In genomic region chr14:51438955-51439354, GRCm38 (mm10) we compare ENCODE assay signal across 35 mouse cellular contexts. TPM values are rescaled to one million over a fixed set of nuclear protein-coding genes. Genes with fewer than 3 reads are reported as not detected.
DNase-seq lines count a peak whose midpoint lies in the region; ATAC-seq and TF ChIP-seq lines count a peak whose summit lies in the region.
"Had no signal": no experiment of that assay in that cellular context is flagged by ENCODE, and none has a peak within 500 bp of the region (broad histone marks: within the 10 kb centered on the region; RNA-seq: fewer than 3 reads in every experiment).

No protein-coding gene starts in this region.

- 77% methylated on average over 4 of the region's 4 CpGs for WGBS in midbrain, embryonic 11.5 days
- 76% methylated on average over 4 of the region's 4 CpGs for WGBS in midbrain, postnatal 0 days

- H3K4me3 ChIP-seq in midbrain, embryonic 11.5 days (ENCODE audit: low read depth, low read length): no peak overlapping the region
- no peak overlapping the region for H3K4me3 ChIP-seq in midbrain, postnatal 0 days (ENCODE audit: low read depth, low read length)
- H3K4me3 ChIP-seq: embryonic facial prominence, embryonic 12.5 days; embryonic facial prominence, embryonic 15.5 days; forebrain, embryonic 12.5 days; heart, adult 2 months; heart, embryonic 10.5 days; heart, embryonic 13.5 days; hindbrain, embryonic 13.5 days had no signal

- DNase-seq in embryo, embryonic 11 days: peak; percentile 5
- no peak for DNase-seq in embryo, embryonic 10.5 days (ENCODE audit: low spot score)
- DNase-seq in midbrain, embryonic 11.5 days (ENCODE audit: low spot score, missing footprints): peak; percentile 86
- no peak for DNase-seq in midbrain, postnatal 0 days (ENCODE audit: low spot score)
- peak; percentile 55 for DNase-seq in ES-CJ7 (ENCODE audit: low read depth, low spot score)
- peak; percentile 8 for DNase-seq in retina, embryonic 14.5 days (ENCODE audit: low spot score)
- DNase-seq in right cerebral cortex, postnatal 36 days (ENCODE audit: low spot score in 2 of 2): no peak
- DNase-seq: adrenal gland, adult 8-10 months; adrenal gland, postnatal 25 days; cerebellum, adult 11-12 months; cerebellum, adult 8-10 months; cerebellum, postnatal 10 days; cerebellum, postnatal 36 days; gastrocnemius, postnatal 10 days; gastrocnemius, postnatal 36 days; heart, adult 2 months; heart, postnatal 14 days; heart, postnatal 4 days had no signal

- TF ChIP-seq CTCF in midbrain, postnatal 0 days (IDR thresholded peaks at IDR 0.05): no peak

- H3K36me3 ChIP-seq in midbrain, embryonic 11.5 days (ENCODE audit: control insufficient read depth, insufficient read depth, low read length): no peaks in the 10 kb centered on the region
- H3K36me3 ChIP-seq in midbrain, postnatal 0 days (ENCODE audit: insufficient read depth, low read length): no peaks in the 10 kb centered on the region
- H3K36me3 ChIP-seq: embryonic facial prominence, embryonic 12.5 days; embryonic facial prominence, embryonic 15.5 days; forebrain, embryonic 12.5 days; G1E; heart, embryonic 10.5 days; heart, embryonic 13.5 days; hindbrain, embryonic 13.5 days had no signal

- no peak for ATAC-seq in midbrain, embryonic 11.5 days (ENCODE audit: low FRiP score)
- ATAC-seq in midbrain, postnatal 0 days (ENCODE audit: low FRiP score): no peak
- ATAC-seq in erythroid progenitor cell, adult 5-6 weeks (replicated peaks; ENCODE audit: low FRiP score, poor library complexity, severe bottlenecking): no peak
- ATAC-seq: activated CD4-positive, CD25-positive, alpha-beta regulatory T cell, adult 4 months; forebrain, embryonic 16.5 days; hindbrain, embryonic 16.5 days; Patski had no signal

- H3K27me3 ChIP-seq in midbrain, embryonic 11.5 days (ENCODE audit: control insufficient read depth, insufficient read depth, low read length): no peaks in the 10 kb centered on the region
- no peaks in the 10 kb centered on the region for H3K27me3 ChIP-seq in midbrain, postnatal 0 days (ENCODE audit: insufficient read depth, low read length)
- H3K27me3 ChIP-seq: embryonic facial prominence, embryonic 12.5 days; embryonic facial prominence, embryonic 15.5 days; forebrain, embryonic 12.5 days; heart, embryonic 13.5 days; hindbrain, embryonic 13.5 days; Patski had no signal

- H3K4me1 ChIP-seq in midbrain, embryonic 11.5 days (ENCODE audit: control insufficient read depth, insufficient read depth, low read length): no peaks in the 10 kb centered on the region
- no peaks in the 10 kb centered on the region for H3K4me1 ChIP-seq in midbrain, postnatal 0 days (ENCODE audit: insufficient read depth, low read length)
- H3K4me1 ChIP-seq: embryonic facial prominence, embryonic 12.5 days; embryonic facial prominence, embryonic 15.5 days; forebrain, embryonic 12.5 days; heart, embryonic 10.5 days; heart, embryonic 13.5 days; hindbrain, embryonic 13.5 days had no signal

- no peak overlapping the region for H3K4me2 ChIP-seq in midbrain, embryonic 11.5 days
- H3K4me2 ChIP-seq in midbrain, postnatal 0 days (ENCODE audit: low read depth, low read length, poor library complexity, severe bottlenecking): no peak overlapping the region
- H3K4me2 ChIP-seq: embryonic facial prominence, embryonic 12.5 days; embryonic facial prominence, embryonic 15.5 days; forebrain, embryonic 12.5 days; heart, embryonic 13.5 days; hindbrain, embryonic 13.5 days had no signal

- no peak overlapping the region for H3K27ac ChIP-seq in midbrain, embryonic 11.5 days (ENCODE audit: low read depth, low read length)
- no peak overlapping the region for H3K27ac ChIP-seq in midbrain, postnatal 0 days (ENCODE audit: low read depth, low read length)
- H3K27ac ChIP-seq: embryonic facial prominence, embryonic 12.5 days; embryonic facial prominence, embryonic 15.5 days; forebrain, embryonic 12.5 days; heart, adult 2 months; heart, embryonic 10.5 days; heart, embryonic 13.5 days; hindbrain, embryonic 13.5 days had no signal

- no peak overlapping the region for H3K9ac ChIP-seq in midbrain, embryonic 11.5 days (ENCODE audit: low read length)
- no peak overlapping the region for H3K9ac ChIP-seq in midbrain, postnatal 0 days (replicated peaks; ENCODE audit: low read length, poor library complexity, severe bottlenecking)
- H3K9ac ChIP-seq: embryonic facial prominence, embryonic 12.5 days; embryonic facial prominence, embryonic 15.5 days; forebrain, embryonic 12.5 days; heart, embryonic 13.5 days; hindbrain, embryonic 13.5 days had no signal

- H3K9me3 ChIP-seq in midbrain, embryonic 11.5 days (ENCODE audit: control insufficient read depth, low read length): peaks cover 7% of the 10 kb centered on the region; the same call in 1 of the 2 replicates
- H3K9me3 ChIP-seq in midbrain, postnatal 0 days (ENCODE audit: low read length): peaks cover 11% of the 10 kb centered on the region
- H3K9me3 ChIP-seq: embryonic facial prominence, embryonic 15.5 days had no signal

RNA-seq across cellular contexts. Expression of gene Vmn2r89, which starts 12.7 kb away (rescaled TPM):
- polyA plus RNA-seq in midbrain, embryonic 11.5 days (2014; fragmentation: Nextera tagmentation; extraction: Ambion mirVana): not detected in 2 replicates
- 0.05 TPM in 1 of 2 replicates, not detected in the other for total RNA-seq in midbrain, postnatal 0 days (2014; rRNA removed)
- polyA plus RNA-seq in midbrain, postnatal 0 days (2015; fragmentation: Nextera tagmentation; extraction: Ambion mirVana): not detected in 2 replicates
- not detected in 2 replicates for total RNA-seq in erythroid progenitor cell, adult 5-6 weeks (2015; ENCODE audit: low replicate concordance)
- total RNA-seq in erythroid progenitor cell, adult 5-6 weeks (2017; ENCODE audit: low replicate concordance): not detected in 2 replicates
- total RNA-seq: adrenal gland, adult 8-10 months; adrenal gland, postnatal 25 days; gastrocnemius, adult 18-20 months; gastrocnemius, postnatal 10 days; gastrocnemius, postnatal 36 days; granulocyte monocyte progenitor cell, adult 5-6 weeks; heart, adult 2 months; heart, postnatal 14 days; heart, postnatal 4 days had no signal
- polyA plus RNA-seq: activated CD4-positive, CD25-positive, alpha-beta regulatory T cell, adult 4 months; brain, embryonic 14.5 days; cortical plate, adult 2 months; embryonic facial prominence, embryonic 12.5 days; embryonic facial prominence, embryonic 15.5 days; forebrain, embryonic 12.5 days; forebrain, embryonic 16.5 days; G1E; heart, adult 2 months; heart, embryonic 10.5 days; heart, embryonic 13.5 days; heart, embryonic 16.5 days; hindbrain, embryonic 13.5 days; hindbrain, embryonic 16.5 days; Patski had no signal

RNA-seq across cellular contexts. Expression of gene Vmn2r88, which starts 28.3 kb away (rescaled TPM):
- polyA plus RNA-seq in midbrain, embryonic 11.5 days (2014; fragmentation: Nextera tagmentation; extraction: Ambion mirVana): not detected in 2 replicates
- not detected in 2 replicates for total RNA-seq in midbrain, postnatal 0 days (2014; rRNA removed)
- polyA plus RNA-seq in midbrain, postnatal 0 days (2015; fragmentation: Nextera tagmentation; extraction: Ambion mirVana): not detected in 2 replicates
- not detected in 2 replicates for total RNA-seq in erythroid progenitor cell, adult 5-6 weeks (2015; ENCODE audit: low replicate concordance)
- total RNA-seq in erythroid progenitor cell, adult 5-6 weeks (2017; ENCODE audit: low replicate concordance): not detected in 2 replicates
- total RNA-seq: adrenal gland, adult 8-10 months; adrenal gland, postnatal 25 days; gastrocnemius, adult 18-20 months; gastrocnemius, postnatal 10 days; gastrocnemius, postnatal 36 days; granulocyte monocyte progenitor cell, adult 5-6 weeks; heart, adult 2 months; heart, postnatal 14 days; heart, postnatal 4 days had no signal
- polyA plus RNA-seq: activated CD4-positive, CD25-positive, alpha-beta regulatory T cell, adult 4 months; brain, embryonic 14.5 days; cortical plate, adult 2 months; embryonic facial prominence, embryonic 12.5 days; embryonic facial prominence, embryonic 15.5 days; forebrain, embryonic 12.5 days; forebrain, embryonic 16.5 days; G1E; heart, adult 2 months; heart, embryonic 10.5 days; heart, embryonic 13.5 days; heart, embryonic 16.5 days; hindbrain, embryonic 13.5 days; hindbrain, embryonic 16.5 days; Patski had no signal

Comparison
In these comparisons a context has a peak if more than half of its experiments do, and no peak if none do; other contexts are left out.
1. DNase-seq: peak in embryo, embryonic 11 days (single experiment), midbrain, embryonic 11.5 days (single experiment), ES-CJ7 (single experiment) and retina, embryonic 14.5 days (single experiment); none in embryo, embryonic 10.5 days (single experiment), midbrain, postnatal 0 days (single experiment) and right cerebral cortex, postnatal 36 days (0 of 2).